Mouse (Mus musculus) layer of hippocampus, adult 9-11 months (tissue): Measurements from ENCODE around the gene Eif3d.

ENCODE experiments used
- DNase-seq: peaks from one replicate; pipeline ENCODE4 v3.0.0; 2022

The Eif3d gene

DNA sequence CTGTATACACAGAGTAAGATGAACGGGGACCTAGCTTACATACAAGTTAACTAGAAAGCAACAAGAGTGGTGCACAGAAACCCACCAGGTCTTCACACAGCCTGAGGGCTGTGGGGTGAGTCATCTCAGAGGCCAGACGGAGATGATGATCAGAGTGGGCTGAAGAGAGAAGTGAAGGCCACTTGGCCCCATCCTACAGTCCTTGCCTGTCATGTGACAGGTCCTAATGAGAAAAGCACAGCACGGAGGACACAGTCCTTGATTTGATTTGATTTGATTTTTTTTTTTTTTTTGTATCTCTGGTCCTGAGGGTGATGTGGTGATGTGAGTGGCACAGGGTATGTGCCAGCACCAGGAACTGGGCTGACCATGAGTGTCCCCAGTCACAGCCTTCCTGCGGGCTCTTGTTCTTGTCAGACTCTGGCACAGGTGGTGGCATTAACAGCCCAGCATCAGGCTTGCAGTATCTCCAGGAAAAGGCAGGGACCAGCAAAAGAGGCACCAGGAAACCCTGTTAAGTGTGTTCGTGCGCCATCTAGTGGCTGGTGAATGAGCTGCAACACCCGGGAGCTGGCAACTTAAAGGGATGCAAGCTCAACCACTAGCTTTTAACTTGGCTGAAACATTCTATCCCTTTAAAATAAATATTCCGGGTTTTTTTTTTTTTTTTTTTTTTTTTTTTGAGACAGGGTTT is 53.6 kb downstream of the Eif3d start:
- DNase-seq = peak; percentile 90

DNA sequence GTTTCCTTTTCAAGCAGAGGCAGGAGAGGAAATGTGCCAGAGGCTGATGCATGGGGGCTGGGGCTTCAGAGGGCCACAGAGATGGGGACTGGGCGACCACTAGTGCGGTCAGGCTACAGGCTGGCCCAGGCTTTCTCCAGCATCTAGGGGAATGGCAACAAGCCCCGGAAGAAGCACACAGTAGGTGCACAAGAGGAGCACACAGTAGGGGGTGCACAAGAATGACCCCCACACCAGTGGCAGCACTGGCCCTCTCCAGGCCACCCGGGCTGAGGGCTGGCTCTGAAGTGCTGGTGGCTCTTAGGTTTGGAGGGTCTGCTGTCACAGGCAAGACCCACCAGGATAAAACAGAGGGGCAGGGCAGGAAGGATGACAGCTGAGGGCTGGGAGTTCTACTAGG is 55.3 kb downstream of the Eif3d start:
- no peak for DNase-seq

DNA sequence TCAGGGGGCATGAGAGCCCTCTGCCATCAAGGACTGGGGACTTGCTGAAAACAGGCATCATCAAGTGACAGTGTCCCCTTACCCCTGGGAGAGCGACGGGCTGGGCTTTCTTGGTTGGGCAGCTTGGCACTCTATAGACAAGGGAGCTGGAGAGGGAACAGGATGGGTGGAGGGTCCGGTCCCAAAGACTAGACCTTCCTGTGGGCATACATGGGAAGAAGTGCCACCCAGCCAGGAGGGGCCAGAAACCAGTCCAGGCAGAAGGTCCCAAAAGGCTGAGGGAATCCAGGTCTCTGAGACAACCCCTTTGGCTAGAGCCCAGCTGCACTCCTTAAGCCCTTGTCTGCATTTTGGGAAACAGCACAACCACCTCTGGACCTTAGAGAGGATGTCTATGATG is 56.1 kb downstream of the Eif3d start:
- DNase-seq = no peak

DNA sequence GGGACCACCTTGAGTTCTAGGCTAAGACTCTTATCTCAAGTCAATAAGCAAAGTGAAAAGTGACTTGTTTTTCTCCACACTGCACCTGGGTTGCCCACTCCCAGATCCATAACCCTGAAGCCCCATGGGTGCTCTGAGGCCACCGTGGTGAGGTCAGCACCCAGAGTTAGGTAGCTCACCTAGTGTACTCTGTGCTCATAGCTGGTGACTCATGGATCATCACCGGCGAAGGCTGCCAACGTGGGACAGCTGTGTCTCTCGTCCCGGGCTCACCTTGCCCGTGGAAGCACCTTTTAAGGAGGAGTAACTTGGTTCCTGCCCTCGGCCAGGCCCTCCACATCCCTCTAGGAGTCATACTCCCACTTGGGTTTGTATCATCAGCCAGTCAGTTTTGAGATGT is 57.6 kb downstream of the Eif3d start:
- DNase-seq = no peak

DNA sequence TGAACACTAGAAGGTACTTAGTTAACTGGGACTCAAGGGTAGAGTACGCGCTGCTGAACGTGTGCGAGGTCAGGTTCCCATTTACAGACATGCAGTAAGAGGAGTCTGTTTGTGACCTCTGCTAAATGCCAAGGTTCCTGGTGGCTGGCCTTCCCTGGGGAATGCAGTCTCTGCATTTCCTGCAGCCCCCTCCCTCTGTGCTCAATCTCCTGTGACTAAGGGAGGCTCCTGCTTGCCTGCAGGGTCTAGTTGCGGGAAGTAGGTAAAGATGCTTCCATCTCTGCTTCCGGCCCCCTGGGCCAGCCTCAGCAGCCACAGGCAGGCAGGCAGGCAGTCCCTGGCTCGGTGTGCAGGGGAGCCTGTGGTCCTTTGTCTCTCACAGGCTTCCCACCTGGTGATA is 58.0 kb downstream of the Eif3d start:
- no peak for DNase-seq

DNA sequence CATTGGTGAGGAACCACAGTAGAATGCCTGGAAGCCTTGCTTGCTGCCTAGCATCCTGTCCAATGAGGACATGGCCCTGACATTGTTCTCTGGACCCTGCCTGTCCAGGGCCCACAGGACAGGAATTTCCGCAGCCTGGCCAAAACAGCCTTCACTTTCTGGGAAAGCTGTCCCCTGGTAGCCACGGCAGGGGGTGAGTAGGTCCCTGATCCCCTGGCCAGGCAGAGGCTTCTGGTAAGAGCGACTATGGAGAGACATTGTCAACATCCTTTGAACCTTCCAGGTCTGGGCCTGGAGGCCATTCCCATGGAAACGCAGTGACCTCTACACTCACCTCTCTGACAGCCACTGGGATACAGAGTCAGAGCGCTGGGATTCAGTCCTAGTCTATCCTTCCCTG is 58.6 kb downstream of the Eif3d start:
- DNase-seq = no peak

DNA sequence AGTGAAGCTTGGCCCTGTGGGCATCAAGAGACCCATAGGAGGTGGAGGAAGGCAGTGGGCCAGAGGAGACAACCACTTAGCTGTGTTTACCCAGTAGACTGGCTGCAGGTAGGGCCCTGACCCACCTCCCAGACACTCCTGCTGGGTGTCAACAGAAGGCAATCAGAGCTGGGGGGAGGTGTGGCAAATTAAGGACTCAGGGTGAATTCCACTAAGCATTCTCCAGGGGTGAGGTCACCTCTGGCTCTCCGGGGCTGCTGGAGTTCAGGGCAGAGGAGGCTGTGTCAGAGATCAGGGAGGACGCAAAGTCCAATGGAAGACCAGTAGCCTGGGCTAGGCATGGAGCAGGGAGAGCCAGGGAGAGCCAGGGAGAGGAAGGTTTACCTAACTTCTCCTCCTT is 59.5 kb downstream of the Eif3d start:
- DNase-seq = no peak
